Mouse (Mus musculus): Measurements from ENCODE around the gene Dolk.

The Dolk gene

DNA sequence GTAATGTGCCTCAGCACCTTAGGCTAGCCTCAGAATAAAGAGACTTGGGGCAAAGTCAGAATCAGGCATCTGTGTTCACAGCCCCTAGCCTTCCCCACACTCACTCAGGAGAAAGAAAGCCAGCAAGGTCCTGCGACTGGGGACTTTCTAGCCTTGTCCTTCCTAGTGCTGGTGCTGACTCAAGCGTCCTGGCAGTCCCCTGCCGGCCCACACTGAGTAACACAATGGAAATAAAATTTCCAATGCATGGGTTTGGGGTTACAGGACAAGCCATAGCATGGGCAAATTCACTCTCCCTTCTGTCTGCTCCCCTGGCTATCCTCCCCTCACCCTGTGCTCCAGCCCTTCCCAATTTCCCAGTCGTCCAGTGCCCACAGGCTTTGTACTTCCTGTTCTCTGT, 17.8 kb downstream of the Dolk start:
- DNase-seq (ENCODE audit: low spot score in 2 of 2), result no peak

DNA sequence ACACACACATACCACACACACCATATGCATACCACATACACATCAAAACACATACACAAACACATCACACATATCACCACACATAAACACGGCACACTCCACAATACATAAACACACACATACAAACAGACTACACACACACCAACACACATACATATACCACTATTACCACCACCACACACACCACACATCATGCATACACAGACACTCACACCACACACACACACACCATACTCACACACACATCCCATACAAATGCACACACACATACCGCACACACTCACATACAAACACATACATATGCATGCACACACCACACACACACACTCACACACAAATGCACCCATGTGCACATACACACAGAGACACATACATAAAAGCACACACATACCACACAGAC, 18.7 kb downstream of the Dolk start:
- DNase-seq (ENCODE audit: low spot score in 2 of 2), result no peak

DNA sequence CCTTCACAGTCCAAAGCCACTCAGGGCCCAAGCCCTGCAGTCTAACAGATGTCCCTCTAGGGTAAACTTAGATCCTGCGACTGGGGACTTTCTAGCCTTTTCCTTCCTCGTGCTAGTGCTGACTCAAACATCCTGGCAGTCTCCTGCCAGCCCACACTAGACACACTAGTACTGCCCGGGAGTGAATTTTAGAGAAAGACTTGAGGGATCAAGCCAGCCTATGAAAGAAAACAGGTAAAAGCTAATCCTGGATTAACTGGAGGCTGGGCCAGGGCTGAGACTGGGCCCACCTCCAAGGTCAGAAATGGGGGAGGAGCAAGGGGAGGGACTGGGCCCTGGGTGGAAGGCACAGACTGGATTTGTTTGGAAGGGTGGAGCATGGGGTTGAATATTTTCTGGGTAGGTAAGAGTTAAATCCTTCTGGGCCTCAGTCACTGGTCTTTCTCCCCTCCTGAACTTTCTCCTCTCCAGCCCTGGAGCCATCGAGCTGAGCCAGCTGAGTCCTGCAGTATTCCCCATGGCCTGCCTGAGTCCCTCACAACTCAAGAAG, 19.7 kb downstream of the Dolk start:
- peak in 1 of 2 experiments; percentile 60 for DNase-seq (ENCODE audit: low spot score in 2 of 2)

DNA sequence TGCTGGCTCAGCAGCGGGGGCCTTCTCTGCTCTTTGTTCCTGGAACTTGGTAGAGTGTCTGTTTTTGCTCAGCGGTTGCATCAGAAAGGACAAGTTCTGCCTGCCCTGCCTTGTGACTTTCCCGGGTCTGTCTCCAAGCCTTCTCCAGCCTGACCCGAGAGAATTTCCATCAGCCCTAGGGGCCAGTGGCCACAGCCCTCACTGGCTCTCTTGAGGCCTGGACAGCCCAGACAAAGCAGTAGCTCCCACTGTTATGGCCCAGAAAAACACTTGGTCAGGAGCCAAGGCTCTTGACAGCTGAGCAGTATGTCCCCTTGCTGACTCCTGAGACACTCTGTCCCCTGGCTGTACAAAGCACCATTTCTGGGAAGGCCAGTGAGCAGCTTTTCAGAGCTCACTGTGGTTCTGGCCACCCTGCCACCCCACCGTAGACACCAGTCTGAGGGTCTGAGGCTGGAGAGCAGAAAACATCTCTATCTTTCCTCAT, 20.3 kb downstream of the Dolk start, which contains the start of gene Phyhd1:
Gene Phyhd1, plus strand, starts transcription at position 437 of the 487 bp plus-strand sequence.
- peak; percentile 61 to 79 for DNase-seq (ENCODE audit: low spot score in 2 of 2)

DNA sequence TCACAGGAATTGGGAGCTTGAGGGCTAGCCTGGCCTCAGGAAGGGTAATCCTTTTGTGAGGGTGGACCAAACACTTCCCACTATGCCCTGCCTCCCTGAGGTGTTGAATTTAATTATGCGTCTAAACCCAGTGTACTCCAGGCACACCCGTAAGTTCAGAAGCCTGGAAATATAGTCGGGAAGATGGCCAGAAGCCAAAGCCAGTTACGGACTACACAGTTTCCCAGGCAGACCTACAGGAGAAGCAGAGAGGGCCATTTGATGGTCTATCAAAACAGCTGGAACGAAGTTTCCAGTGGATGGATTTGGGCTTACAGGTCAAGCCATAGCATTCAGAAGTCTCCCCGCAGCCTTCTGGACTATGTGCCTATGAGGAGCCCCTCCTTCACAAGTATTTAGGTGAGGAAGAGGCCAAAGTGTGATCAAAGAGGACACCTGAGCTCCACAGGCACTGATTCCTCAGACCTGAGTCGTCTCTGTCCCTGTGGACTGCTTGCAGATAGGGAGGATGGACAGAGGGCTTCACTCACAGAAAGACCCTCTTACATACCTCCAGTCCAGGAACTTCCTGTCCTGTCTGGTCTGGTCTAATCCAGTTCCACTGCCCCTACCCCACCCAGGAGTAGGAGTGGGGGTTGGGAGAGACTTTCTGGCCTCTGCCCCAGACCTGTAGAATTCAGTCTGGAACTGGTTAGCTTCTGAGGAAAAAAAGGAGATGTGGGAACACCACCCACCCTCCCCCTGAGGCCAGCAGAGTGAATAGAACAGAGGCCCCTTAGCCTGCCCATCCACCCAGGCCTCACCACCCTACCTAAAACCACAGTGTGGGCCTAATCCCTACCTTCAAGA, 21.2 kb downstream of the Dolk start:
- no peak for DNase-seq (ENCODE audit: low spot score in 2 of 2)

DNA sequence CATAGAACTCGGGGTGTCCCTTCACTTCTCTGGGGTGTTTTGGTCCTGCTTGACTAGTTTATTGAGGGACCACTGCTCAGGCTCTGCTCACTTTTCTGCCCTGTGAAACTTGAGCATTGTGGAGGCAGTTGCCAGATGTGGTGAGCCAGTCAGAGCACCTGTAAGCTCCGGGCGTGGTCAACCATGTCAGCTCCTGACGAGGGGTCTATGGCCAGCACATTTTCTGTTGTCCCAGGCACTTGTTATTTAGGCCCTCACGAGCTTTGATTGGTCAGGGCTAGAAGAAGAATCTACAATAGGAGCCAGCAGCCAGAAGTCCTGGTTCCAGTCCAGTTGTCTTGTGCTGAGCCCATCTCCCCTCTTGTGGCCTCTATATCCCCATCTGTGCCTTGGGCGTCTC, 22.3 kb downstream of the Dolk start:
- DNase-seq (ENCODE audit: low spot score in 2 of 2), result no peak

DNA sequence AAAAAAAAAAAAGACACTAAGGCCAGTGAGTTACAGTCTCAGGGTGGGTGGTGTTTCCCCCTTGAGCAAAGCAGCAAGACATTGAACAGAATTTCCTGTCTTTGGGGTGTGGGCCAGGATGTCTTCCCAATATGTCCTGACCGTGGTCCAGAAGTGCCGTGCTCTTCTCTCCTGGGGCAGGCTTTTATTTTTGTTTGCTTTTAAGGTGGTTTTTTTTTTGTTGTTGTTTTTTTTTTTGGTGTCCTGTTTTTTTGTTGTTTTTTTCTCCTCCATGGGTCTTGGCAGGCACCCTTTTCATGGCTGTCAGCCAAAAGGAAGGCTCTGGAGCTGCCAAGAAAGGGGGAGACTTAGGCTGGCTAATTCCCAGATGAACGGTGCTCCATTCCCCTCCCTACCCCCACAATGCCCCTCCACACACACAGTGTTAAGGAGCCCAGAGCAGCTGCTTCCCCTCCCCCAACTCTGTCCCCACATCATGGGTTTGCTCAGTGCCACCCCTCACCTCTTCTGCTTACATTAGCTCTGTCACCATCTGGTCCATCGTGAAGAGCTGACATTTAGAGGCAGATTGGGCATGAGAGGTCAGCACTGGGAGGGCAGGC, 23.2 kb downstream of the Dolk start:
- DNase-seq (ENCODE audit: low spot score in 2 of 2), result peak in 1 of 2 experiments; percentile 40

DNA sequence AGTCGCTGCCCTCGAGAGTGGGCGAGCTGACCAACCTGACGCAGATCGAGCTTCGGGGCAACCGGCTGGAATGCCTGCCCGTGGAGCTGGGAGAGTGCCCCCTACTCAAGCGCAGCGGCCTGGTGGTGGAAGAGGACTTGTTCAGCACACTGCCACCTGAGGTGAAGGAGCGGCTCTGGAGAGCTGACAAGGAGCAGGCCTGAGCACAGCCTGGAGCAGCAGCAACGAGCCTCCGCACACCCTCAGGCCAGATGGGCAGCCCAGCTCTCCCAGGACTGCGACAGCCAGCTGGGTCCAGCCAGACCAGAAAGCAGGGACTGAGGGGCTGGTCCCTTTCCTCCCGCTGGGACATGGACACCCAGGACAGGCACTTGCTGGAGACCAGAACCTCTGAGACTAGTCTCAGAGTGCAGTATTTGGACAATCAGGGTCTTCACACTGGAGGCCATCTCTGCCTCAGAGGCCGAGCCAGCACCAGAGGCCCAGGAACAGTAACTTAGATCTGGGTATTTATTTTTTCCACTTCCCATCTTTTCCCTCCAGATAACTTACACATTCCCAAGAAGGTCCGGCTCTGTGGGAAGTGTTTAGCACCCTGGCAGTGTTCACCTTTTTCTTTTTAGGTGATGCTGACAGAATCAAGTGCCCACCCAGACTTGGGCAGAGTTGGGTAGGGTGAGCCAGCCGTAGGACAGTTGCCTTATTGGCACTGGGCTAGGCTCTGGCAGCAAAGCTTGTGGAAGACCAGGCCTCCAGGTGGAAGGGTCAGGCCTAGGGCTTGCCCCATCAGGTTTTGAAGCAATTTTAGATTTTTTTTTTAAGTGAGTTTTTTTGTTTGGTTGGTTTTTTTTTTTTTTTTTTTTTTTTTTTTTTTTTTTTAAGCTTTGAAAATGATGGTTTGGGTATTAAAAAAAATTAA, 24.0 kb downstream of the Dolk start:
- DNase-seq (ENCODE audit: low spot score in 2 of 2), result no peak

DNA sequence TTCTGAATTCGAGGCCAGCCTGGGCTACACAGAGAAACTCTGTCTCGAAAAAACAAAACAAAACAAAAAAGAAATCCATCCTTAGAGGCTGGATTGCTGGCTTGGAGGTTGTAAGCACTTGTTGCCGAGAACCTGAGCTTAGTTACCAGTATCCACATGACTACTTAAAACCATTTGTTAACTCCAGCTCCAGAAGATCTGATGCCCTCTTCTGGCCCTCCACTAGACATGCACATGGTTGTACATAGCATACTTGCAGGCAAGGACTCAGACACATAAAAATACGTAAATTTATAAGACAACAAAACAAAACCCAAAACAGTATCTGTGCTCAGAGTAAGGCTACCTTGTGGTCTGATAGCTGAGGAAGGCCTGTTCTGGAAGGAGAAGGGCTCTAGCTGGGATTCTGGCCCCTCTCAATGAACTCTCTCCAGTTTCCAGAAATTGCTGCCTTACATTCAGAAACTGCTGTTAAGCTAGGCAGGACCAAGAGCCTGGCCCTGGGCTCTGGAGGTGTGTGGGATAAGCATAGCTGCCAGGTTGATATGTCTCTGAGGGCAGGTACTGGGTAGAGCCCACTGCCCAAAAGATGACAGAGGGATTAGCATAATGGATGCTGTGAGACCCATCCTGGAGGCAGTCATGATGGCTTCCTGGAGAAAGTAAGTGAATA, 24.9 kb downstream of the Dolk start:
- DNase-seq (ENCODE audit: low spot score in 2 of 2), result no peak

DNA sequence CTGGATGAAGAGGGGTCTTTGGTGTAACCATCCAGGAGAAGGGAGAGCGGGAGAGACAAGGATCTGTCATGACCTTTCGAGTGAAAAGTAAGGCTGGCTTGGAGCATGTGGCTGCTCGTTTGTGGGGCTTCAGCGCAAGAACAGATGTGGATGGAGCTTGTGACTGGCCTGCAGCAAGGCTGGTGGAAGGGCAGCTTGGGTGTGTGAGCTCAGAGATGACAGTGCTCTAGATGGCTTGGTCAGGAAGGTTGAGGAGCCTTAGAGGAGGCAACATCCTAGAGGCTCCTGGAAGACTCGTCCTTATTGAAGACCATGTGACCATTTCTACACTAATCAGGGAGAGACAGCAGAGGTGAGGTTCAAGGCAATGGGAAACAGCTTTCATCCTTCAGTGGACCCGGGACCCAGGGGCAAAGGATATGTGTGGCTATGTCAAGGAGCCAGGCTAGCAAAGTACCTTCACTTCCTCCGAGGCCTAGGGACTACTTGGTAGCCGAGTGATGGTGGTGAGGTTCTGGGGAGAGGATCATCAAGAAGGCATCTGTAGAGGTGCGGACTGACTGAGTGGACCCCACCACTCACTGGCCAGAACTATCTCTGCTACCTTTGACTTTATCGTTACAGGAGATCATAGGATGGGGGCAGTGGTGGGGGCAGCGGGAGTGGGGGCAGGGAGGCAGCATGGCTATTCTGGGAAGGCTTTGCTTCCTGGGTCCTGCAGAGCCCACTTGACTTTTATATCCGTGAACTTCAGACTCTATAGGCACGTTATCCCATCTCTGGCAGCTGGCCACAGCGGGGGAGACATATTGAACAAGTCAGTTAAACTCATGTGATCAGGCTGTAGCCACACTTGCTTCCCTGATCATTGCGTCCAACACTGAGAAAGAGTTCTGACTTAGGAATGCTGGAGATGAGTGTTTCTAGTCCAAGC, 26.7 kb downstream of the Dolk start:
- DNase-seq (ENCODE audit: low spot score in 2 of 2), result no peak

DNA sequence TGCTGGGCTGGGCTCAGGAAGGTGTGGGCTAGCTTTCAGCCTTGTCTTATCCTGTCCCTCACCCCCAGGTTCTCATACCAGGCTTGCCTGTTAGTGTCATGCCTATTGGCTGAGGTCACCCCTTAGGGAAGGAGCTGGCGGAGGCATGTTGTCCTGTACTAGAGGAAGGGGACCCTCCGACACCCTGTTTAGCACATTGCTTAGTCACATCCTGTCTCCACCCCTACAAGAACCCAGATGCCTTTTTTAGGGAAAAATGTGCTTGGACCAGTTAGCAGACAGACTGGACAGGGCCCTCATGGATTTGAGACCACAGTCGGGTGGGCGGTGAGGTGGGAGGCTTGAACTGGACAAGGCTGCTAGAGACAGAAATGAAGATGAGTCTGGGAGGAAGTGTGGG, 27.5 kb downstream of the Dolk start:
- no peak for DNase-seq (ENCODE audit: low spot score in 2 of 2)

DNA sequence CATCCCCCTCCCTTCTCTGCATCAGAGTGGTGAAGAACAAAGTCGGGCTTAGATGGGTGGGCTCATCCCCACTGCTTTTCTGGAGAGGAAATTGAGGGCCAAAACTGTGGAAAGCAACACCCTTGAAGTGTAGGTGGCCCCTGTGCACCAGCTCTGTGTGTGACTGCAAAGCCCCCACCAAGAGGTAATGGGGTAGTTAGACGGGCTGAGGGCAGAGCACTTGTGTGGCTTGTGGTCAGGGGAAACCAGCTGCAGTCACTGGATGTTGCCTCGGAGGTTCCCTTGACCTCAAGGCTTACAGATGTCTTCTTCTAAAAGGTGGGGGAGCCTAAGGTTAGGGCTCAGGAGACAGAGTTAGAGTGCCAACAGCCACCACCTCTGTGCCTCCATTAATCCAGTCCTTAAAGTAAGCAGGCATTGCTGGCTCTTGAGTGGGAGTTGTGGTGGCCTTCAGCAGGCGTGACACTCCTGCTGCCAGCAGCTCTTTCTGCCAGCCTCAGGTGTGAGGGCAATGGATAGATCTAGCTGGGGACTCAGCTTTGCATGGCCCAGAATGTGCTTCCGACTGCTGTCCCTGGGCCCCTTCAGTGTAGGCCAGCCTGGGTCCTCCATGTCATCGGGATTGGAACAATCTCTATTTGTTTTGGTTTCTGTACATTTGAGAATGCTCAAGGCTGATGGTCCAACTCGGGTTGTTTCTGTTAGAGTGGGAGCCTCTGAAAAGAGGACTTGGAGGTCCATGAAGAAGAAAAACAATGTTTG, 28.3 kb downstream of the Dolk start:
- DNase-seq (ENCODE audit: low spot score in 2 of 2), result no peak

DNA sequence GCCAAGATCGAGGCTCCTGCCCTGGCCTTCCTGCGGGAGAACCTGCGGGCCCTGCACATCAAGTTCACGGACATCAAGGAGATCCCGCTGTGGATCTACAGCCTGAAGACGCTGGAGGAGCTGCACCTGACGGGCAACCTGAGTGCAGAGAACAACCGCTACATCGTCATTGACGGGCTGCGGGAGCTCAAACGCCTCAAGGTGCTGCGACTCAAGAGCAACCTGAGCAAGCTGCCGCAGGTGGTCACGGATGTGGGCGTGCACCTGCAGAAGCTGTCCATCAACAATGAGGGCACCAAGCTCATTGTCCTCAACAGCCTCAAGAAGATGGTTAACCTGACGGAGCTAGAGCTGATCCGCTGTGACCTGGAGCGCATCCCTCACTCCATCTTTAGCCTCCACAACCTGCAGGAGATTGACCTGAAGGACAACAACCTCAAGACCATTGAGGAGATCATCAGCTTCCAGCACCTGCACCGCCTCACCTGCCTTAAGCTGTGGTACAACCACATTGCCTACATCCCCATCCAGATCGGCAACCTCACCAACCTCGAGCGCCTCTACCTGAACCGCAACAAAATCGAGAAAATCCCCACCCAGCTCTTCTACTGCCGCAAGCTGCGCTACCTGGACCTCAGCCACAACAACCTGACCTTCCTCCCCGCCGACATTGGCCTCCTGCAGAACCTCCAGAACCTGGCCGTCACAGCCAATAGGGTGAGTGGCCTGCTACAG, 29.4 kb downstream of the Dolk start:
- DNase-seq (ENCODE audit: low spot score in 2 of 2), result no peak

DNA sequence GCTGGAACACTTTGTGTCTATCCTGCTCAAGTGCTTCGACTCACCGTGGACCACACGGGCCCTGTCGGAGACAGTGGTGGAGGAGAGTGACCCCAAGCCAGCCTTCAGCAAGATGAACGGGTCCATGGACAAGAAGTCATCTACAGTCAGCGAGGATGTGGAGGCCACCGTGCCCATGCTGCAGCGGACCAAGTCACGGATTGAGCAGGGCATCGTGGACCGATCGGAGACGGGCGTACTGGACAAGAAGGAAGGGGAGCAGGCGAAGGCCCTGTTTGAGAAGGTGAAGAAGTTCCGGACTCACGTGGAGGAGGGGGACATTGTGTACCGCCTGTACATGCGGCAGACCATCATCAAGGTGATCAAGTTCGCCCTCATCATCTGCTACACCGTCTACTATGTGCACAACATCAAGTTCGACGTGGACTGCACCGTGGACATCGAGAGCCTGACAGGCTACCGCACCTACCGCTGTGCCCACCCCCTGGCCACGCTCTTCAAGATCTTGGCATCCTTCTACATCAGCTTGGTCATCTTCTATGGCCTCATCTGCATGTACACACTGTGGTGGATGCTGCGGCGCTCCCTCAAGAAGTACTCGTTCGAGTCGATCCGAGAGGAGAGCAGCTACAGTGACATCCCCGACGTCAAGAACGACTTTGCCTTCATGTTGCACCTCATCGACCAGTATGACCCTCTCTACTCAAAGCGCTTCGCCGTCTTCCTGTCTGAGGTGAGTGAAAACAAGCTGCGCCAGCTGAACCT, 30.3 kb downstream of the Dolk start:
- no peak for DNase-seq (ENCODE audit: low spot score in 2 of 2)

DNA sequence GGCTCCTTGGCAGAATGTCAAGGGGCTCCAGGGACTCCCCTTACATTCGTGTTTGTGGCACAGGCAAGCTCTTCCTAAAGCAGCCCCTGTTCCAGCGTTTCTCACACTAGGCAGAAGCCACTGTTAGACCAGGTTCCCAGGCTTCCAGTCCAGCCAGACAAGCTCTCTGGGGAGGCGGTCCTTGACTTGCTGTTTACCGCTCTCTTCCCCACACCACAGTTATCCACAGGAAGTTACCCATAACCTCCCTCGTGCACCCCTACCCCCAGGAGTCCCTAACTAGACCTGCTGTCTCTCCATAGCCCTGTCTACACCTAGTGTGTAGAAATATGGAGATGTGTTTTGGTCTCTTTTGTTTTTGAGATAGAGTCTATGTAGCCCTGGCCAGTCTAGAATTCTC, 32.3 kb downstream of the Dolk start:
- no peak for DNase-seq (ENCODE audit: low spot score in 2 of 2)

DNA sequence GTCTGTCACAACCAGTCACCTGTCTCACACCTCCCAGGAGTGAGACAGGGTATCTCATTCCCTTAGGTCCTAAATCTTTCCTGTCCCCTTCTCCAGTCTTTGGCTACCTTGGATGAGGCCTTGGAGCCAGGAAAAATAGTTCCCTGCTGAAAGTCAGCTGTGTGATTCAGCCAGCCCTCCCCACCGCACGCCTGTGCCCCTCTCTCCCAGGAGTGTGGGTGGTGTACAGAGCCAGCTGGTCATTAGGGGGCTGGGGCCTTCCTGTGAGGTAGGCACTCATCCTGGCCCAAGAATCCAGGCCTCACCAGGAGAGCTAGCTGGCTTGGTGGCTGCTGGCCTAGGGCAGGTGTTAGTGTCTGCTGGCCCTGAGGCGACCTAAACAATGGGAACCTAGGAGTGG, 33.6 kb downstream of the Dolk start:
- no peak for DNase-seq (ENCODE audit: low spot score in 2 of 2)

DNA sequence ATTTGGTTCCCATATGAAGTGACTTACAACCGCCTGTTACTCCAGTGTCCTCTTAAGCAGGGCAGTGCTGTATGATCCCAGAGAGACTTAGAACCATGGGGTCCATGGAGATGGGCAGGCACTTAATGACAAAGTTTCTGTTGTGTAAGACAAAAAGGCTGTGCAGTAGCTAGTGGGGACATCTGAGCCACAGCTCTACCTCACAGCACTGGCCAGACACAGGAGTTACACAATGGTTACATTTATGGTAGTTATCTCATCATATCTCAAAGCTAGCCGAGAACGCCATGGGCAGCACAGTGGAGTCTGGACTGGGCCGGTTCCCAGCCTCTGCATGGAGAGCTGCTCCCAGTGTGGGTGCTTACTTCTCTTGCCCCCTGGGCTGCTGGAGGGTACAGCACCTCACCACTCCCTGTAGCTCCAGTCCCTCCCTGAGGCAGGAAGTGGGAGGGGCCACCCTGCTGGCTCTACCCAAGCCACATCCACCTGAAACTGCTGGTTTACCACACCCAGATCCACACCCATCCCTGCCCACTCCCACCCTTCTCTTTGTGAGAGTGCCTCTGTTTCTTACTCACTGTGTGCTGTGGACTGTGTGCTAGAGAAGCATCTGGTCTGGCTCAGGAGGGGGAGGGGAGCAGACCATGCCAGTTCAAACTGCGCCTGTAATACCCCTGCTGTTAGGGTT, 34.6 kb downstream of the Dolk start:
- no peak for DNase-seq (ENCODE audit: low spot score in 2 of 2)

Measured in left cerebral cortex, adult 9 months (tissue).